Mouse (Mus musculus): ENCODE measurements around the gene Rexo1.
"Not testable (repeated sequence)": the region's sequence is repeated elsewhere in the genome, so short reads cannot be mapped to it uniquely, and the experiment has no call there.

The Rexo1 gene

DNA sequence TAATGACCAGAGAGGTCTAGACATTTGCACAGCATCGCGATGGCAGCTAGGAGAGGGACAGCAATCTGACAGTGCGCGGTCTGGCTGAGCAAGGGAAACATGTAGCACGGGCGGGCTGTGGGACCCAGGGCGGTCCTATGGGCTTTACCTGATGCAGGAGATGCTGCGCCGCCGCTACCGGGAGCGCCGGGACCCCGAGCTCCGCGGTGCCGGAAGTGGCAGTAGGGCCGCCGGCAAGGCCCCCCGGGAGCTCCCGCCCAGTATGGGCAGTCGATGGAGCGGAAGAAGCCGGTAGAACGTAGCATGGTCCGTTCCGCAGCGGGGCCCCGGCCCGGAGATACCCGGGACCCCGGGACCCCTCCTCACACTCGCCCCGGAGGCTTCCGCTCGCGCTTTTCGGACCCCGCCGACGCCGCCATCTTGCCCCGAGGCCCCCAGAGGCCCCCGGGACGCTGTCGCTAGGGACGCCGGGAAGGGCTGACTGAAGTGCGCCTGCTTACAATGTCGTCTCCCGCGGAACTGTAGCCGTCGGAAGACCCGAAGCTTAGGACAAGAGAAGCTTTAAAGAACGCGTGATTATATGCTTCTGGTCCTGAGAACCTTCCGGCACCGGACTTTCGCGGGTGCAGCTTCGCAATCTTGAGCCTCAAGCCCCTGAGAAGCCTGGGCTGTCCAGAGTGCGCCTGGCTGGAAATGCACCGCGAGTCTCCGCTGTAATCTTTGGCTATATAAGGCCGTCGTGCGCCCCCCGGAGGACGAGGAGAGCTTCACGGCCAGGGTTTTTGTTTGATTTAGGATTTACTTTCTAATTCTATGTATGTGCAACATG, at the start of gene Rexo1:
Gene Rexo1 (minus strand): TSS at position 445 of the 829 bp plus-strand sequence.
- DNase-seq (ENCODE audit: low spot score in 2 of 2) = peak; percentile 94 to 98

DNA sequence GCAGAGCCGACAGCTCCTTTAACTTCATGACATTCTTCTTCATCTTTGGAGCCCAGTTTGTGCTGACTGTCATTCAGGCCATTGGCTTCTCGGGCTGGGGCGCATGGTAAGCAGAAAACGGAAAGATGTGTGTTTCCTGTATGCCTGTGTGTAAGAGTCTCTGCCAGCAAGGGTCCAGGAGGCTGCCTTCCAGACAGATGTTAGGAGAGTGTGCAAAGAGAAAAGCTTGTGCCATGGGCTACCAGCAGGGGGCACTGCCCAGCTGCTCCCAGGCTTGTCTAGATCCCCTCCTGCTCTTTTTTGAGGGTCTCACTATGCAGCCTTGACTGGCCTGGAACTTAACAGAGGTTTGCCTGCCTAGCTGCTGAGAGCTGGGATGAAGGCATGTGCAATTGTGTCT, 49.7 kb upstream of the Rexo1 start:
- DNase-seq (ENCODE audit: low spot score in 2 of 2) = peak; percentile 62 to 78

DNA sequence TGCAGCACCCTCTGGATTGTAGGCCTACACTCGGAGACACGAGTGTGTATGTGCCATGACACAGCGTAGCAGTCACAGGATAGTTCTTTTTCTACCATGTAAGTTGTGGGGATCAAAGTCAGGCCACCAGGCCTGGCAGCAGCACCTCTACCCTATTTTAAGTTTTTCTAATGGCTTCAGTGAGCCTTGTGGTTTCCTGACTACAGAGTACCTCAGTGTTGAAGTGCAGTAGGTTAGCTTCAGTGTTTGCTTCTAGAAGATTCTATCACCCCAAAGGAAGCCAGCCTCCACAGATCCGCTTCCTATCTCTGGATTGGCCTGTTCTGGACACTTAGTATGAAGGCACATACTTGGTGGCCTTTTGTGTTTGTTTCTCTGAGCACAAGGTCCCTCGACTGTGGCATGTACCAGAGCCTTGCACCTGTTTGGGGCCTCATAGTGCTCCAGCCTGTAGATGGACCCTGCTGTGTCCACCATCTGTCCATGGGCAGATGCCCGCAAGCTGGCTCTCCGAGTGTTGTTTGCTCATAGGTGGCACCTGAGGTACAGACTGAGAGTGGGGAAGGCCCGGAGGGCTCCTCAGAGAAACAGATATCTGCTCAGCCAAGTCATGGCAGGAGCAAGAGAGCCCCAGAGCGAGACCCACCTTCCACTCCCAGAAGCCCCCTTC, 48.9 kb upstream of the Rexo1 start:
- DNase-seq (ENCODE audit: low spot score in 2 of 2) = no peak

DNA sequence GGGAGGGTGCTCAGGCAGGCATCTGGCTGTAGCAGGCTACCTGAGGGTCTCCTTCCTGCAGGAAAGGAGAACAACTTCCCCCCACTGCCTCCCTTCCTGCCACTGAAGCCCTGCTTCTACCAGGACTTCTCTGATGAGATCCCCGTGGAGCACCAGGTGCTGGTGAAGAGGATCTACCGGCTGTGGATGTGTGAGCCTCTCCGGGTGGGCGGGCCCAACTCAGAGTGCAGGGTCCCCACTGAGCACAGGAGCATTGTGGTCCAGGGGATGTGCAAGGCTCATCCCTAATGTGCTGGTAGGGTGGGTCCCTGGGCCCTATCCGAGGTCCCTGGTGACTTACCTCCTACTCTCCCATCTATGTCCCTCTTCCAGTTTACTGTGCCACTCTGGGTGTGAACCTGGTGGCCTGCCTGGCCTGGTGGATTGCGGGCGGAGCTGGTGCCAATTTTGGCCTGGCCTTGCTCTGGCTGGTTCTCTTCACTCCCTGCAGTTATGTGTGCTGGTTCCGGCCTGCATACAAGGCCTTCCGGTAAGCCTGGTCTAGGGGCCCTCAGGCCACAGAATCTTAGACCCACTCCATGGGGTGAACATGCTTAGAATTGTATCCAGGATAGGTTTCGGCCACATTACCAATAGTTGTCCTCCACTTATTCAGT, 48.0 kb upstream of the Rexo1 start:
- no peak for DNase-seq (ENCODE audit: low spot score in 2 of 2)

DNA sequence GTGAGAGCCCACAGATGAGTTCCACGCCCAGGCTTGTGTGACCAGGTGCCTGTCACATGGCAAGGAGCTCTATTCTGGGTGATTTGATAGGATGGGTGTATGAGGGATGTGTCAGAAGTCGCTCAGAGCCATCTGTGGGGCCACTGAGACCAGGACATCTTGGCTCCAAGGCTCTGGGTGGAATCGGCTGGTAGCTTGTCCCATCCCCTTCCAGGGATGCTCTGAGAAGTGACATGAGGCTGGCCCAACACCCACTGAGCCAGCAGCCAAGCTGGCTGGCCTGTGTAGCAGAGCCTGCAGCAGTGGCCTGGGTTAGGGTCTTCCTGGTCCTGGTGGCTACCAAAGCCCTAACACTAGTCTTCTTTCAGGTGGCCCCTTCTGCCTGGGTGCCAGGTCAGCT, 47.1 kb upstream of the Rexo1 start:
- DNase-seq (ENCODE audit: low spot score in 2 of 2) = no peak

DNA sequence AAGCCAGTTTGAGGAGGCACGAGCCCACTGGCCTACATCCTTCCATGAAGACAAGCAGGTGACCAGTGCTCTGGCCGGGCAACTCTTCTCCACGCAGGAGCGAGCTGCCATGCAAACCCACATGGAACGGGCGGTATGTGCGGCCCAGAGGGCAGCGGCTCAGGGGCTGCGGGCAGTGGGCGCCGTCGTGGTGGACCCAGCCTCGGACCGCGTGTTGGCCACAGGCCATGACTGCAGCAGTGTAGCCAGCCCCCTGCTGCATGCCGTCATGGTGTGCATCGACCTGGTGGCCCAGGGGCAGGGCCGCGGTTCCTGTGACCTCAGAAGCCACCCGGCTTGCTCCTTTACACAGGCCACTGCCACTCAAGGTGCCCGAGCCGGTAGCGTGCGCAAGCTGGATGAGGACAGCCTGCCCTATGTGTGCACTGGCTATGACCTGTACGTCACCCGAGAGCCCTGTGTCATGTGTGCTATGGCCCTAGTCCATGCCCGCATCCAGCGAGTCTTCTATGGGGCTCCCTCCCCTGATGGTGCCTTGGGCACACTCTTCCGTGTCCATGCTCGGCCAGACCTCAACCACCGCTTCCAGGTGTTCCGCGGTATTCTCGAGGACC, 45.5 kb upstream of the Rexo1 start:
- no peak for DNase-seq (ENCODE audit: low spot score in 2 of 2)

DNA sequence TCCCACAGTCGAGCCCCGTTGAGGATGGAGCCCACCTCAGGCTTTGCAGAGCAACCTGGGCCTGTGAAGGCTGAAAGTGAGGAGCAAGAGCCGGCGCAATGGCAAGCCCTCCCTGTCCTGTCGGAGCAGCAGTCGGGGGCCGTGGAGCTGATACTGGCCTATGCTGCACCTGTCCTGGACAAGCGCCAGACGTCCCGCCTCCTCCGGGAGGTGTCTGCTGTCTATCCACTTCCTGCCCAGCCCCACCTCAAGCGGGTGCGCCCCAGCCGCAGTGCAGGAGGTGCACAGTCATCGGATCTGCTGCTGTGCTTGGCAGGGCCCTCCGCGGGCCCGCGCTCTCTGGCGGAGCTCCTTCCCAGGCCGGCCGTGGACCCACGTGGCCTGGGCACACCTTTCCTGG, 44.9 kb upstream of the Rexo1 start:
- peak in 1 of 2 experiments; percentile 30 for DNase-seq (ENCODE audit: low spot score in 2 of 2)

DNA sequence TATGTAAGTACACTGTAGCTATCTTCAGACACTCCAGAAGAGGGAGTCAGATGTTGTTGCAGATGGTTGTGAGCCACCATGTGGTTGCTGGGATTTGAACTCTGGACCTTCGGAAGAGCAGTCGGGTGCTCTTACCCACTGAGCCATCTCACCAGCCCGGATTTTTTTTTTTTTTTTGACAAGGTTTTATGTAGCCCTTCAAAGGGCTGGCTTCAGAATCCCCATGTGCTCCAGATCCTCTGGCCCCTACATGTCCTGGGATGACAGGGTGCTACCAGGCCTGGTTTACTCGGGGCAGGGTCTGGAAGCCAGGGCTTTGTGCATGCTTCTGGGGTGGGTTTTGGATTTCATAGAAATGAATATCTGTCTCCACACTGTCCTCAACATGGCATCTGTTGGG, 44.4 kb upstream of the Rexo1 start, which contains the start of gene Gm49322:
Gene Gm49322 (plus strand): TSS at position 301 of the 400 bp plus-strand sequence.
- not testable (repeated sequence) for DNase-seq (ENCODE audit: low spot score in 2 of 2)

DNA sequence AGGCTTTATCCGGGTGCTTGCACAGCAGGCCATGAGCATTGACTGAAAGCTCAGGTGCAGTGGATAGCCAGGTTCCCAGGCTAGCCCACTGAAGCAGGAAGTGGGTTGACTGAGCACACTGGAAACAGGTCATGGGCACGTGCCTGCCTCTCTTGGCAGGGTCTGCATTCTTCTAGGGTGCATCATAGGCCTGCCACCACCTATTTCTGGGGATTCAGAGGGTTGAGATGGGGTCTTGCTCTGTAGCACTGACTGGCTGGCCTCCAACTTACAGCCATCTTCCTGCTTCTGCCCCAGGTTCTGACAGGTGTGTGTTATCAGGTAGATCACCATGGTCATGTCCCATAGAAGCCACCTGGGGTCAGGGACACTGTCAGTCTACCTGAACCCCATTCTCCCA, 43.6 kb upstream of the Rexo1 start:
- no peak for DNase-seq (ENCODE audit: low spot score in 2 of 2)

DNA sequence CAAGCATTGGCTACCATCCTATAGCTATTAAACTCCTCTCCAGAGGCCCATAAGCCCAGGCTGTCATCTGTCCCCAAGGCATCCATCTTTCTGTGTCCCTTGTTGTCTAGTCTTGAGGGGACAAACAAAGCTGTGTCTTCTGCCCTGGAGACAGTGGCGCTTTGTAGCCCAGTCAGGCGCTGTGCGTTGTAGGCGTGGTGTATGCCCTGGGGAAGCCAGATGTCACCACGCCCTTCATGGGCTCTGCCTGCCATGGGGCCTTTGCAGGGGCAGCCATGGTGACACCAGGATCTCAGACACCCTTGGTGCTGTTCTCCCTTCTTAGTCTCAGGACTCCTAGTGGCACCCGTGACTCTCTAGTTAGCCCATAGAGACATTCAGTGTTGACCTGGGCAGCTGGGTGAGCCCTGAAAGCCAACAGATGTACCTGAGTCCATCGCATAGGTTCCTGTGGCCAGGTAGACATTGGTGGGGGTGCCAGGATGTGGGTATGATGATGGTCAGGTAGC, 42.7 kb upstream of the Rexo1 start:
- DNase-seq (ENCODE audit: low spot score in 2 of 2) = peak; percentile 55 to 84

DNA sequence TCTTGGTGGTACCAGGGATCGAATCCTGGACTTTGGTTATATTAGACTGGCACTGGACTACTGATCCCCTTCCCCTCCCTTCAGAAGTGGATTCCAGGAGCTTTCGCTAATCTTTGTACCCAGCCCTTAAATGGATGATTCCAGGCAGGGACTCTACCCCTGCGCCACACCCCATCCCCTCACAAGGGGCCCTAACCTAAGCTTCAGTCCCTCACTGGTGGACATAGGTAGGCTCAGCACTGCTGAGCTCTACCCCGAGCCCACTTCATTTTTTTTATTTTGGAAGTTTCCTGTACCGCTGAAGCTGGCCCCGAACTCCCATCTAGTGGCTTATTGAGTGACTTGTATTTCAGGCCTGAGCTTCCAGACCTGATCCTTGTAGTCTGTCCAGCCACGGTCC, 42.0 kb upstream of the Rexo1 start:
- peak in 1 of 2 experiments; percentile 29 for DNase-seq (ENCODE audit: low spot score in 2 of 2)

DNA sequence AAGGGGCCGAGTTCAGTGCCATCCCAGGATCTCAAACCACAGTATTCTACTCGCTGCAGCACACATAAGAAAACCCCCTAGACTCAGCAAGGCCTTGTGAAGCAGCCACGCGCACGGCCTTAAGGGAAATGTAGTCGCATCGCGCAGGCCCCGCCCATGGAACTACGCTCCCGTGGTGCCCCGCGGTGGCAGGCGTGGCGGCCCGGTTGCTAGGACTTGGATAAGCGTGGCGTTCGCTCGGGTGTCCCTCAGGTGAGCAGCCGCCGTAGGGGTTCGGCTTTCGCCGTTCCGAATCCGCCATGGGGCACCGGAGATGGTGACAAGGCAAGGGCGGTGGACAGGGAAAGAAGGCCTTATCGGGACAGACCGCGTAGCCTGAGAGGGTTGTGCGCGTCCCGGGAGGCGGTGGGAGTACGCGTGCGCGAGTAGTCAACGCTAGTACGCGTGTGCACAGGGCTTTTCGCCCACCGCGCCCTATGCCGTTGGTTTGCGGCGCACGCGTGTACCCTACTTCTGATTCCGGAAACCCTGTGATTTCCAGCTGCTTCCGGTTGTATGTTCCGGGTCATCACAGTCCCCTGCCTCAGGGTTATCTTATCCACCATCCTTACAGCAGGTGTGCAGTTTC, 41.5 kb upstream of the Rexo1 start, which contains the start of the genes Scamp4 and Adat3:
Gene Scamp4 (plus strand): TSS at position 175 of the 628 bp plus-strand sequence.
Gene Adat3 (plus strand): TSS at position 183 of the 628 bp plus-strand sequence.
- peak; percentile 95 to 96 for DNase-seq (ENCODE audit: low spot score in 2 of 2)

DNA sequence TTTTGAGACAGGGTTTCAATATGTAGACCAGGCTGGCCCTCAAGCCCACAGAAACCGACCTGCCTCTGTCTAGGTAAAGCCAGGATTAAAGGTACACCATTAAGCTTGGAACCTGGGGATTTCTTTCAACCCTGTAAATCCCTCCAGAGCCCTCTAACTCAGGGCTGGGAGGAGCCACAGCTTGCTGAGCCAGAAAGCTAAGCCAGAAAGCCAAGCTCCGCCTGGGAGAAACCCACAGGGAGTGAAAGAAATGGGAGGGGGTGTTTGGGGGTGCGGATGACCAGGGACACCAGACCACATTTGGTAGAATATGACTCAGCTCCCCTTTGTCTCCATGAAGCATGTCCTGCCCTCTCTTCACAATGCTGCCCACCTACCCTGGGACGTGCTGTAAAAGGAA, 35.0 kb upstream of the Rexo1 start:
- no peak for DNase-seq (ENCODE audit: low spot score in 2 of 2)

DNA sequence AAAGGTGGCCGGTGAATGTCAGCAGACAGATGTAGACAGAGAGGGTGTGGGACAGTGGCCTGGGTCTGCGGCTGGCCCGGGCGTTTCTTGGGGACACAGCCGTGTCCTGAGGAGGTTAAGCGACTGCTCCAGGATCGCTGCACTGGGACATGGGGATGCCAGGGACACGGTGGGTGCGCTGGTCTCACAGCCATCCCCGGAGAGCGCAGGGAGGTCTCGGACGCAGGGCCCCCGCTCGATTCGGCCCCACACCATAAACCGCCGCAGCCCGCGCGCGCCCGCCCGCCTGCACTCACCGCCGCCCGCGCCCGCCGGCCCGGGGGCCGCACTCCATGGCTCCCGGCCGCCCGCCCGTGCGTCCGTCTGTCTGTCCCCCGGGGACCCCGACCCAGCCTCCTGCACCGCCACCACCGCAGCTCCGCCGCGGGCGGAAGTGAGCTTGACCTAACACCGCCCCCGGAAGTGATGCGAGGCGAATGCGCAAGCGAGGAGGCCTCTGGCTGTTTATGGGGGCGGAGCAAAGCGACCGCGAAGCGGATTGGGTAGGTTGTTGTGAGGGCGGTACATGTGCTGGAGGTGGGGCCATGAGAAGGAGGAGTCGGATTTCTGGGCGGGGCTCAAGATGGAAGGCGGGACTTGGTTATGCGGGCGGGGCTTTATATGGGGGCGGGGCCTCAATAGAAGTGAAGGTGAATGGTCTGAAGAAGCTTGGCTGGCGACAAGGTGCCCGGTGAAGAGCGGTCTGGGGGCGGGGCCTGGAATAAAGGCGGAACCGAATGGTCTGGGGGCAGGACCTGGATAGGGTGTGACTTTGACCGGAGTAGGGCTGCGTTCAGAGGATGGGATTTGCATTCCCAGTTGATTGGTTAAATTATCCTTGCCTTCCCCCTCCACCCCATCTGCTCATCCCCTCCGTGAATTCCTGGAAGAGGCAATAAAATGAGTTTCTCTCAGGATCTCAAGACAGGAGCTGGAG, 28.8 kb upstream of the Rexo1 start, which contains the start of gene Abhd17a:
Gene Abhd17a (minus strand): TSS at position 463 of the 976 bp plus-strand sequence.
- peak; percentile 91 to 98 for DNase-seq (ENCODE audit: low spot score in 2 of 2)

DNA sequence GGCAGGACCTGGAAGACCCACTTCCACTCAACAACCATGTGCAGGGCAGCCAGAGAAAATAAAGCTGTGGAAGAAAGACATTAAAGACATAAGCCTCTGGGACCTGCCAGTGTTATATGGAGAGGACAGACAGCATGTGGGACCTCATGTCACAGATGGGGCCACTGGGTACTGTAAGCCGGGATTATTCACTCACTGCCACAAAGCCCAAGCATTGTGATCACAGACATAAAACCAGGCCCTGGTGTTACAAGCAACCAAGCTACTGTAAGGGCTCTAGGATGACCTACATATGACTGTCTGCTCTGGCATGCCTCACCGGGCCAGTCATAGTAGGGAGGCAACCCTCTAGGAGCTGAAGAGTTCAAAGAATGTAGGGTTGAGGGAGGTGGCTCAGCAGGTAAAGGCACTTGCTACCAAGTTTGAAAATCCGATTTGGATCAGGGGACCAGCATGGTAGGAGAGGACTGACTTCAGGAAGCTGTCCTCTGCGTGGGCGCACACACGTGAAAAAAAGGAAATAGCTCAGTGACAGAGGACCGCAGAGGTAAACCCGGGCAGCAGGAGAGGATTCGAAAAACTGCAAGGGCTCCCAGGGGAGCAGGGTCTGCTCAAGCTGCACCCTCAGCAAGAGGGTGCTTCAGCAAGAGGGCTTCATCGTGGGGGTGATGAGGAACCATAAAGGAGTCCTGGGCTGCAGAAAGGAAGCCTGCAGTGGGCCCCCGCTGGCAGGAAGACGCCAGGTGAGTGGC, 27.9 kb upstream of the Rexo1 start:
- DNase-seq (ENCODE audit: low spot score in 2 of 2) = peak; percentile 49 to 76

DNA sequence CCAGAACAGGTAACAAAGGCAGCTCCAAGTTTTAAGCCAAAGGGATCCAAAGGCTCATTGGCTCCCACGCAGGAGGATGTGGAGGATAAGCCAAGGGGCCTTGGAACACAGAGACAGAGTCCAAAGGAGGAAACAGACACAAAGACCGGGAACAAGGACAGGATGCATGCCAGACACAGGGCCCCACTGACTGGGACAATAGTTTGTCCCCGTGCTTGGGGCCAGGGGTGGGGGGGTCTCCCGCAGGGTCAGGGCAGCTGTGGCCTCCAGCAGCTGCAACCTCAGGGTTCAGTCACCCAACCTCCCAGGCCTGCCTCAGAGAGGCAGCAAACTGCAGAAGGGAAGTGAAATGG, 25.9 kb upstream of the Rexo1 start:
- no peak for DNase-seq (ENCODE audit: low spot score in 2 of 2)

DNA sequence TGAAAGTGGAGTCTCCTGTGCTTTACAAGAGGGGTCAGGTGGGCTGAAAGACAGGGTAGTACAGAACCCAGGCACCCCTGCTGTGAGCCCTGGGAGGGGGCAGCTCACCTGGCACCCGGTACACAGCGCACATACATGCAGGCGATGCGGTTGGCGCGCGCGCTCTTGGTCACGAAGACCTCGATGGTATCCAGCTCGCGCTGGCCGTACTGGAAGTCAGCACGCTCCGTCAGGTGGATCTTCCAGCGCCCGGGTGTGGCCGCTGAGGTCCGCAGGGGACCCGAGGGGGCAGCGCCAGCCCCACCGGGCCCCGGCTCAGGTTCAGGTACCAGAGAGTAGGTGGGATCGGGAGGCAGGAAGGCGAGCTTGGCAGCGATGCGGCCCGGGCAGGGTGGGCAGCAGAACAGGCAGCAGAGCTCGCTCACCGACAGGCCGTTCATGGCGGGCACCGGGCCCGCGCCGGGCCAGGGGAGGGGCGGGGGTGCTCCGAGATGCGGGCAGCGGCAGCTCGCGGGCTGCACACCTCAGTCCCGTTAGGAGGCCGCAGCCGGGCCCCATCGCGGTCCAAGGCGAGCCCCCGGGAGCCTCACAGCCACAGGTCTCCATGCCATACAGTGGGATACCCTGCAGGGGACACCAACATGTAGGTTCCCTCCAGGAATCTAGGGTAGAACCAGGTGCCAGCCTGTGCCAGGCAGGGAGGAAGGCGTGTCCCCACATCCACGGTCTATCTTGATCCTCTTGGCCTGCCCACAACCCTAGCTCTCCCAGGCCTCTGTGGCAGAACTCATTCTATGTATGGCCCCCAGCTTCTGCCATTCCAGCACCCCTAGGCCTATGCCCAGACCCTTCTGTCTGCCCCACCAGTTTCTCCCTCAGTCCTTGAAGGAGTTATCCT, 25.3 kb upstream of the Rexo1 start:
- DNase-seq (ENCODE audit: low spot score in 2 of 2) = no peak

DNA sequence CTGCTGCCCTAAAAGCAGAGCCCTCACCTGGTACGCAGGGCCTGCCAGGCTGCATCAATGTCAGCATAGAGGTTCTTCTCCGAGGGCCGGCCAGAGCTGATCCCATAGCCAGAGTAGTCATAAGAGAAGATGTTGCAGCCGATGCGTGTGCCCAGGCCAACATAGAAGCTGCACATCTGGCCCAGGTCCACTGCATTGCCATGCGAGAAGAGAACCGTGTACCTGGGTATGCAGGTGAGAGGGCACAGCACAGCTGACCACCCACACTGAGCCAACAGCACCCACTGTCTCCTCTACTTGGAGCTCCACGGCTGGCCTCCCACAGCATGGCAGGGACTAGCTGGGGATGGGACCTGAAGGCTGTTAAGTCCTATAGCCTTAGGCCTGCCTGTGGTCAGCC, 24.2 kb upstream of the Rexo1 start:
- DNase-seq (ENCODE audit: low spot score in 2 of 2) = no peak

All from spleen, postnatal 10 days (tissue).